Mouse (Mus musculus) ovary, postnatal 10 days (tissue): ENCODE measurements around the gene Yif1b.
"Not testable (repeated sequence)": the region's sequence is repeated elsewhere in the genome, so short reads cannot be mapped to it uniquely, and the experiment has no call there.

Experiments
- DNase-seq: peaks from one replicate; pipeline ENCODE4 v3.0.0; 2022; ENCODE audit warnings: low spot score

Yif1b gene

DNA sequence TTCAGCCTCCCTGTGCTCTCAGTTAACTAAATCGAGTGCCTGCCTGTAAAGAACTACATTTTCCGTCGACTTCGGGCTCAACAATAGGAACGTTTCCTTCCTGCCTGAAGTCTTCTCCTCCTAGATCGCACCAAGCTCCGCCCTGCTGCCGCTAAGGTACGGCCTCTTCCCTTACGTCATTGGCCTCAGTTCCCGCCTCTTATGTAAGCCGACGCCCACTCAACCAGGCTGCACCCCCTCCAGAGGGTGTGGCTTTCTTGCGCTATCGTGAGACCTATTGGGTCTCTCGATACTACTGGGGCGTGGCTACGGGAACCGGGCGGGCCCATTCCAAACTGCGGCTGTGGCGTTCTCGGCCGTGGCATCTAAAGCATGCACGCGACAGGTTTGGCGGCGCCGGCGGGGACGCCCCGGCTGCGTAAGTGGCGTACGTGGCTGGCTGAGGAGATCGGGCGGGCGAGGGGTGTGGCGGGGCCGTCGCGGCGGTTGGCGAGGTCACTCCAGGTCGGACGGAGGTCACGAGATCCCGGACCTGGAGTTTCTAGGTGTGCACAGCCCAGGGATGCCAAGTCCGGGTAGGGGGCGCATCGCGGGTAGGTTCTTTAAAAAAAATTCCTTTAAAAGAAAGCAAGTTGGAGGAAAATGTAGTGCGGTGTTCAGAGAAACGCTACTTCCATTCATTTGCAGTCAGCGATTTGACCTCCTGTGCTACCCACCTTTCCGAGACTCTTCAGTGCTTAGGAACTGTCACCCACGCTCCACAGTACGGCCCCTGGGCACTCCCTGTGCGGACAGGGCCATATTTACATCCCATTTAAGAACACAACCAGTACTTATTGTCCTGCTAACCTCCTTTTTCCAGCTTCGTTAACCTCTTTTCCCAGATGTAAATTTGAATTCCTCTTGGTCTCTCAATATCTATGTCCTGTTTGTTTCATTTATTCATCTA is at the start of gene Yif1b:
TSS of gene Yif1b (plus strand) at position 311 of the 949 bp plus-strand sequence.
- peak; percentile 79 for DNase-seq

DNA sequence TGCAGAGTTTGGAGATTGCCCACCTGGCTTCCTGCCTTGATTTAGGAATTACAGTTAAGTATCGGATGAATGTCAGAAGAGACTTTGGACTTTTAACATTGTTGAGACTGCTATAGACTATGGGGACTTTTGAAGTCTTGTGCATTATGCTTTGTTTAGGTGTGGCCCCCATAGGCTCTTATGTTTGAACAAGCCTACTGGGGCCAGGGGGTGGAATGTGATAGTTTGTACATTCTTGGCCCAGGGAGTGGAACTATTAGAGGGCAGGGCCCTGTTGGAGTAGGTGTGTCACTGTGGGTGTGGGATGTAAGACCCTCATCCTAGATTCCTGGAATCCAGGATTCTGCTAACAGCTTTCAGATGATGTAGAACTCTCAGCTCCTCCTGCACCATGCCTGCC is 43.9 kb upstream of the Yif1b start:
- not testable (repeated sequence) for DNase-seq

DNA sequence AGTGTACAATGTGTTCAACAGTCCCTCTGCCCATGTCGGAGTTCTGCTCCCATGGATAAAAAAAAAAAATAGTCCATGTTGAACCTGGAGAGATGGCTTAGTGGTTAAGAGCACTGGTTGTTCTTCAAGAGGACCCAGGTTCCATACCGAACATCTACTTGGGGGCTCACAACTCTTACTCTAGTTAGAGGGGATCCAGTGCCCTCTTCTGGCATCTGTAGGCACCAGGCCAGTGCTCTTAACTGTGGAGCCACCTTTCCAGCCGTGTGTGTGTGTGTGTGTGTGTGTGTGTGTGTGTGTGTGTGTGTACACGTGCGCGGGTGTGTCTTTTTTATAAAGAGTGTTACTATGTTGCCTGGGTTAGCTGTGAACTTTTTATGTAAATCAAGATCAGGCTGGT is 35.6 kb upstream of the Yif1b start:
- DNase-seq: no peak

DNA sequence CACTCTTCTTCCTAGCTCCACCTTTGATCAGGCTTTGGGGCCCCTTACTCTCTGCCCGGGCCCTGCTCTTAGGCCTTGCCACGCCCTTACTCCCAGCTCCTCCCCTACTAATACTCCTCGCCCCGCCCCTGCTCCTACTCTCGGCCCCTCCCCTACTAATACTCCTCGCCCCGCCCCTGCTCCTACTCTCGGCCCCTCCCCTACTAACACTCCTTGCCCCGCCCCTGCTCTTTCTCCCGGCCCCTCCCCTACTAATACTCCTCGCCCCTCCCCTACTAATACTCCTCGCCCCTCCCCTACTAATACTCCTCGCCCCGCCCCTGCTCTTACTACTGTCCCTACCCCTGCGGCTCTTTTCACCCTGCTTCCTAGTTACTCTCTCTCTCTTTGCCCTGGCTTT is 27.1 kb upstream of the Yif1b start:
- DNase-seq: not testable (repeated sequence)

DNA sequence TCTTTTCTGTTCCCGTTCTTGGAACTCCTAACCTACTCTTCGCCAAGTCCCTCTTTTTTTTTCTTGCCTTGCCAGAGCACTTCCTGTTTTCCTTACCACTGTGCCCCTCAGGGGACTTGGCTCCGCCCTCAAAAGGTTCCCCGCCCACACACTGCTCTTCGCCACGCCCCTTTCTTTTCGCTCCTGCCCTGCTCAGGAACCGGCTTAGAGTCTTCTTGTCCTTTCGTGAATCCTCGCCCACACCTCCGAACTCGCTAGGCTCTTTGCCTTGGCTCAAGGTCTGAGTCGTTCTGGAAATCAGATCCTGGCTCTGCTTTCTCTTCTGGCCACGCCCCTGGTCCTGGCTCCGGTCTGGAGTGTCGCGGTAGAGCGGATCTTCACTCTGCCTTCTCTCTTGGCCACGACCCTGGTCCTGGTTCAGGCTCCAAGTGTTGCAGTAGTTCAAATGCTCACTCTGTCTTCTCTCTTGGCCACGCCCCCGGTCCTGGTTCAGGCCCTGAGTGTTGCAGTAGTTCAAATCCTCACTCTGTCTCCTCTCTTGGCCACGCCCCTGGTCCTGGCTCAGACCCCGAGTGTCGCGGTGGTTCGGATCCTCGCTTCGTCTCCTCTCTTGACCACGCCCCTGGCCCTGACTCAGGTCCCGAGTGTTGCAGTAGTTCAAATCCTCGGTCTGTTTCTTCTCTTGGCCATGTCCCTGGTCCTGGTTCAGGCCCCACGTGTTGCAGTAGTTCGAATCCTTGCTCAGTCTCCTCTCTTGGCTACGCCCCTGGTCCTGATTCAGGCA is 26.5 kb upstream of the Yif1b start:
- DNase-seq: peak; percentile 68

DNA sequence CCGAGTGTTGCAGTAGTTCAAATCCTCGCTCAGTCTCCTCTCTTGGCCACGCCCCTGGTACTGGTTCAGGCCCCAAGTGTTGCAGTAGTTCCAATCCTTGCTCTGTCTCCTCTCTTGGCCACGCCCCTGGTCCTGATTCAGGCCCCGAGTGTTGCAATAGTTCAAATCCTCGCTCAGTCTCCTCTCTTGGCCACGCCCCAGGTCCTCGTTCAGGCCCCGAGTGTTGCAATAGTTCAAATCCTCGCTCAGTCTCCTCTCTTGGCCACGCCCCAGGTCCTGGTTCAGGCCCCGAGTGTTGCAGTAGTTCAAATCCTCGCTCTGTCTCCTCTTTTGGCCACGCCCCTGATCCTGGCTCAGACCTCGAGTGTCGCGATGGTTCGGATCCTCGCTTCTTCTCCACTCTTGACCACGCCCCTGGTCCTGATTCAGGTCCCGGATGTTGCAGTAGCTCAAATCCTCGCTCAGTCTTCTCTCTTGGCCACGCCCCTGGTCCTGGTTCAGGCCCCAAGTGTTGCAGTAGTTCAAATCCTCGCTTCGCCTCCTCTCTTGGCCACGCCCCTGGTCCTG is 25.8 kb upstream of the Yif1b start:
- no peak for DNase-seq

DNA sequence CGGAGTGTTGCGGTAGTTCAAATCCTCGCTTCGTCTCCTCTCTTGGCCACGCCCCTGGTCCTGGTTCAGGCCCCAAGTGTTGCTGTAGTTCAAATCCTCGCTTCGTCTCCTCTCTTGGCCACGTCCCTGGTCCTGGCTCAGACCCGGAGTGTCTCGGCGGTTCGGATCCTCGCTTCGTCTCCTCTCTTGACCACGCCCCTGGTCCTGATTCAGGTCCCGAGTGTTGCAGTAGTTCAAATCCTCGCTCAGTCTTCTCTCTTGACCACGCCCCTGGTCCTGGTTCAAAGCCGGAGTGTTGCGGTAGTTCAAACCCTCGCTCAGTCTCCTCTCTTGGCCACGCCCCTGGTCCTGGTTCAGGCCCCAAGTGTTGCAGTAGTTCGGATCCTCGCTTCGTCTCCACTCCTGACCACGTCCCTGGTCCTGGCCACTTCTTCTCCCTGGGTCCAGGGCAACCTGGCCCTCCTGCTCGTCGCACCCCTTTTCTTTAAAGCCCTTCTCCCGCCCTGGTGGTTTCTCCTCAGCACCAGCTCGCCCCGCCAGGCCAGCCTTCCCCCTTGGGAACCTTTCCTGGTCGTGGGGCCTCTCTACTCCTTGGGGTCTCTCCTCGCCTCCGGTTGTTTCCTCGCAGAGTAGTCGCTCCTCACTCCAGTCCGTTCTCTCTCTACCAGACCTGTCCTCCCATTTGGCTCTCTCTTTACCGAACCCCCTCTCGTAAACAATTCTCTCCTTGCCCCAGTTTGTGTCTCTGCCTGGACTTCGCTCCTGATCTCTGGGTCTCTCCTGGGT is 25.2 kb upstream of the Yif1b start:
- not testable (repeated sequence) for DNase-seq

DNA sequence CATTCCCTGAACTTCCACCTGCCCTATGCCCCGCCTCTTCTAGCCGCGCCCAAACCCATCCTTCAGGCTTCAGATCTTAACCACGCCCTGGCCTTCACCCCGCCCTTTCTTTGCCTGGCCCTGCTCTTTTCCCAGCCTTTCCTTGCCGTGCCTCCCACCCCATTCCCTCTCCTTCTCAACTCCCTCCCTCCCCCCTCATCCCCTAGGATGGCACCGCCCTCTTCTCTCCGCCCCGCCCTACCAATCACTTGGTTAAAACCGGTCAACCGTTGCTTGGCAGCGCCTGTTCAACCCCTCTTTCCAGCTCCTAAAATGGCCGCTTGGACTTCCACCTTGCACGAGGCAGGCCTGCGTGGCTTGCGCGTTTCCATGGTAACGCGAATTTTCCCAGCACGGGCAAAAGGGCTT is 24.4 kb upstream of the Yif1b start, which contains the start of gene Catsperg1:
TSS of gene Catsperg1 (minus strand) at position 361 of the 408 bp plus-strand sequence.
- DNase-seq: no peak

DNA sequence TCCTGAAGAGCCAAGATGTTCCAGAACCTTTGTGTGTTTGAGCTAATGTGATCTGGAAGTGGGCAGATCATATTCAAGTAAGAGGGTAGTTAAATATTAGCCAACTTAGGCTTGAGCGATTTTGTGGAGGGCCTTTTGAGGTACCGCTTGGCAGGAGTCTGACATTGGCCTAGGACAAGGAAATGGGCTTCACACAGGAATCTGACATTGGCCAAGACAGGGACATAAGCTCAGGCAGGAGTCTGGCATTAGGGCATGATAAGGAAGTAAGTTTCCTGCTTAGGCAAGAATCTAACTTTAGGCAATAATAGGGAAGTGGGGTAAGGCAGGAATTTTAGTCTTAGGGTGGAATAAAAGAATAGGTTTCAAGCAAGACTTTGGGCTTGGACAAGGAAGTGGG is 23.9 kb upstream of the Yif1b start:
- no peak for DNase-seq

DNA sequence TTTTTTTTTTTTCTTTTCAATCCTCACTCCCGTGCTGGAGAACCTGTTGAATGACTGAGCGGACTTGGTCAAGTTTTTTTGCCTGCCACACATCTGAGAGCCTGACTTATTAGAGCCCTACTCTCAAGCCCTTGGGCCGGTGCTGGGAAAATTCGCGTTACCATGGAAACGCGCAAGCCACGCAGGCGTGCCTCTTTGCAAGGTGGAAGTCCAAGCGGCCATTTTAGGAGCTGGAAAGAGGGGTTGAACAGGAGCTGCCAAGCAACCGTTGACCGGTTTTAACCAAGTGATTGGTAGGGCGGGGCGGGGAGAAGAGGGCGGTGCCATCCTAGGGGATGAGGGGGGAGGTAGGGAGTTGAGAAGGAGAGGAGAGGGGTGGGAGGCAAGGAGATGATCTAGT is 23.3 kb upstream of the Yif1b start:
- no peak for DNase-seq

DNA sequence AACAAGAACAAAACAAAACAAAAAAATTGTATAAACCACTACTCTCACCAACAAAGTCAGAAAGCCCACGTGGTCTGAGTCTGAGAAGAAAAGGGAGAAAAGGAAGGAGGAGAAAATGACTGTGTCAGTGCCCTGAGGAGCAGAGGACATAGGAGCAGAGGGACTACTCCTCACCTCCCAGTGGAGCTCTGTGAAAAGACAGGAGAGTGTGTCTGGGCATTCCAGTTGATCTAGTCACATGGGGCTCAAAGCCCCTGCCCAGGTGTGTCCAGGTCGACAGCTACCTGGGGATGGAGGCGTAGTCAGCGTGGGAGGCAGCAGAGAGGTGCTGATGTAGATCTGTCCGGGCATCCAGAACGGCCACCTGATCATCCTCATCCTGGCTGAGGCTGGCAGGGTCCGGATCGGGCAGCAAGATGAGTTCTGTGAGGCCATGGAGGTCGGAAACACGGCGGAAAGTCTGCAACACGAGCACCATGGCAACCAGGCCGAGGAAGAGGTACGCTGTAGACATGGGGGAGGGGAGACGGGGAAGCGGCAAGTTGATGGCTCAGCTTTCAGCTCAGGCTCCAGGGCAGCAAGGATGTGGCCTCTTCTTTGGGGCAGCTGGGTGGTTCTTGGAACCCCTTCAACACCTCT is 13.3 kb upstream of the Yif1b start:
- no peak for DNase-seq

DNA sequence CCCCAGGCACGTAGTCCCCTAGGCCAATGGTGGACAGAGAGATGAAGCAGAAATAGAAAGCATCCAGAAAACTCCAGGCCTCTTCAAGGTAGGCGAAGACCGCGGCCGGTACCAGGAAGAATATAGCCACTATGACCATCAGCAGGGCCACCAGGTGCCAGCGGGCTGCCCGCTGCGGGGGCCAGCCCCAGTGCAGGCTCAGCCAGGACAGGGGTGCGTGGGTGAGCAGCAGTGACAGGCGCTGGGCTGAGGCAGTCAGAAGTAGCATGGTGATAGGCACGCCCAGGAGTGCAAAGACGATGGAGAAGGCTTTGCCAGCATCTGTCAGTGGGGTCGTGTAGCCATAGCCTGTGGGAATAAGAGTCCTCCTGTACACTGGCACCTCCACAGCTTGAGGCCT is 12.6 kb upstream of the Yif1b start:
- no peak for DNase-seq

DNA sequence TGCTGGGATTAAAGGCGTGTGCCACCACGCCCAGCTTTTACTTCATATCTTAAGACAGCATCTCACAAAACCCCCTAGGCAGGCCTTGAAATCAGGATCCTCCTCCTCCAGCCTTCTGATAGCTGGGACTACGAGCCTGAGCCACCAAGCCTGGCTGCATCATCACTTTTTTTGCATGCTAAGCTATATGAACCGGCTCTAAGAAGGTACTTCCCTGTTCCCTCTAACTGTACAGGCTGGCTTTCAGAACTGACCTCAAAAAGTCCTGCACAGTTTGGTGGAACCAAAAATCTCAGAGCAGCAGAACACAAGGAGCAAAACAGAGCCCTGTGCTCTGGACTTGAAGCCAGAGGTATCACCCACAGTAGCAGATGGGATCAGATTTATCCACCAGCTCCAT is 9.9 kb upstream of the Yif1b start:
- DNase-seq: no peak

DNA sequence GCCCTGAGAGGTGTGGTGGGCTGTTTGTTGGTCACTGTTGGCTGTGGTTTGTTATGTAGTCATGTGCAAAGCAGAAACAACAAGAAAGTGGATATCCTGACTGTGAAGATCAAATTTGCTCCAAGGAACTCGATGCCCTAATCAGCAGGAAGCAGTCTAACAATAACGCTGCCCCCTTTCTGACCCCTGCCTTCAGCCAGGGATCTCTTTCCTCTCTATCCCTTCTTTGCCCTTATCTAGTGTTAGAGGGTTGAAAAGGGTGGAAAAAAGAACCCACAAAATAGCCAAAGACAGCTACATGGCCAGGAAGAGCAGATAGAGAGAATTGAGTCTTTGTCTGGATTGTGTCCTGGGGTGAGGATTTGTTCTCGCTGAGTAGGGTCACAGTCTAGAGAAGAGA is 7.6 kb upstream of the Yif1b start:
- DNase-seq: no peak

DNA sequence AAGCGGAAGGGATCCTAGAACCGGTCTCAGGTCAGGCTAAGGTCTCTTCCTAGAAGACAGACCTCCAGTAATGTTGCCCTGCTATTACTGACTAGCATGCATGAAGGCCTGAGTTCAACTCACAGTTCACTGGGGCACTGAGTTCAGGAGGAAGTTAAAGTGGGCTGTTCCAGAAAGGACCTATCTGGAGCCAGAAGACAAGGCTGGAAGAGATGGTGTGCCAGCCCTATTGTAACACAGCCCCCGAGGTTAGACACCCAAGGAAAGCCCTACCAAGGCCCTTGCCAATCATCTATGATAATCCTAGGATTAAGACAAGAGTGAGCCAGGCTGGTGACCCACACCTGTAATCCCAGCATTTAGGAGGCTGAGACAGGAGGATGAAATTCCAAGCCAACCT is 6.6 kb upstream of the Yif1b start:
- no peak for DNase-seq

DNA sequence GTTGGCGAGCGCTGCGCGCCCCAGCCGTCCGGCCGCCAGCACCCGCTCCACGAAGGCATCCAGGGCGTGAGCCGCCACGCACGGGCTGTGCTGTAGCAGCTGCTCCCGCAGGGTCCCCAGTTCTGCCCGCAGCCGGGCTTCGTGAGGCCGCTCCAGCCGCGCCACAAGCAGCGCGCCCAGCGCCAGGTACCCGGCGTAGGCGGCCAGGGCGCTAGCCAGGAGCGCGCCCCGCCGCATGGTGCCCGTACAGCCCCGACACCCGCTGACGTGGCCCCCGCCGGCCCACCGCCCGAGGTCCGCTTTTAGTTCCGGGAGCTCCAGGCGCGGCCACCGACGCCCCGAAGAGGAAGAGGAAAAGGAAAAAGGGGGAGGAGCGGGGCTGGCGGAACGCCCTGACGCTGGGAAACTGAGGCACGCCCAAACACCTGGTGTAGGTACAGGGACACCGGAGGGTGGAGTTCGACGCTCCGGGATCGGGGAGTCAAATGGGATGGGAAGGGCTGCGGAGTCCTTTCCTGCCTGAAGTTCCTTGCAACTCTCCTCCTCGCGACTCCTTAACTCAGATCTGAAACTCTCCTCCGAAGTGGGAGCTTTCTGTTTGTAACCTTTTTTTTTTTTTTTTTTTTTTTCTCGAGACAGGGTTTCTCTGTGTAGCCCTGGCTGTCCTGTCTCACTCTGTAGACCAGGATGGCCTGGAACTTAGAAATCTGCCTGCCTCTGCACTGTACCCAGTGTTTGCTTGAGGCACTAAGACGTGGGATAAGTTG is 5.7 kb upstream of the Yif1b start, which contains the start of gene Kcnk6:
TSS of gene Kcnk6 (minus strand) at position 269 of the 767 bp plus-strand sequence.
- no peak for DNase-seq

DNA sequence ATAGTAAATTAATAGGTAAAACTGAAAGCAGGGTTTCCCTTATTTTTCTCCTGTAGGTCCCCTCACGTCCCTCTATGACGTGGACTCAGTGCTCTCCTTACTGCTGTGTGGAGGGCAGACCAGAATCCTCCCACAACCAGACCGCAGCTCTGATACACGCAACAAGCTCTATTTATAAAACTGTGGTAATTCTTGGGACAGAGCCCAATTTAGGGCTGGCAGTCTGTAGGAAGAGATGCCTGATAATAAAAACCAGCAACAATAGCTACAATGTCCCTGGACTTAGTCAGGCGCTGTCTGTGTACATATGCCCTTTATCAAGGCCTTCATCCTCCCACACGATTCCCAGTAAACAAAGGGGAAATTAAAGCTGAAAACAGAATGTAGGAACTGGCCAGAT is 4.4 kb upstream of the Yif1b start:
- DNase-seq: no peak

DNA sequence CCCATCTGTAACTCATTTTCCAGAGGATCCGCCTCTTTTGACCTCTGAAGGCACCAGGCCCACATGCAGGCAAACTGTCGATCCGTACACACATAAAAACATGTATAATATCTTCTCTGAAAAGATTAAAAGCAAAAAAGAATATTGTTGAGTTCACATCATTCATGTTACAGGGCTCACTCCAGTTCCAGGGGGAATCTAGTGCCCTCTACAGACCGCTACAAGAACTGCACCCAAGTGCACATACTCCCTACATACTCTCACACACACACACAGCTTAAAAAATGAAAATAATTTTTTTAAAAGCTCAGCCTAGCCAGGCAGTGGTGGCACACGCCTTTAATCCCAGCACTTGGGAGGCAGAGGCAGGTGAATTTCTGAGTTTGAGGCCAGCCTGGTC is 3.5 kb upstream of the Yif1b start:
- no peak for DNase-seq

DNA sequence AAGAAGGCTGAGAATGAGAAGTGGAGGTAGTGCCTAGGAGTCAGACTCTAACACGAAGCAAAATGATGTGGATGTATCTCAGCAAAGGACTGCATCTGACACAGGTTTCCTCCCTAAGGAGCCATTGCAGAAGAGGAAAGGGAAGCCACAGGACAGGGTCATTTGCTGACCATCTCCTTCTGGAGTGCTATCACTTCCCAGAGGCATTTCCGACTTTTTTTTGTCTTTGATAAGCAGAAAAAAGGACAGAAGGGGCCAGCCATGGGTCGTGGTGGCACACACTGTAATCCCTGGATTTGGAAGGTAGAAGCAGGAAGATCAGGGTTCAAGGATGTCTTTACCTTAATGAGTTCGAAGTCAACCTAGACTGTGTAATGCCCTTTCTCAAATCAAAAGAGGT is 1.5 kb upstream of the Yif1b start:
- no peak for DNase-seq

DNA sequence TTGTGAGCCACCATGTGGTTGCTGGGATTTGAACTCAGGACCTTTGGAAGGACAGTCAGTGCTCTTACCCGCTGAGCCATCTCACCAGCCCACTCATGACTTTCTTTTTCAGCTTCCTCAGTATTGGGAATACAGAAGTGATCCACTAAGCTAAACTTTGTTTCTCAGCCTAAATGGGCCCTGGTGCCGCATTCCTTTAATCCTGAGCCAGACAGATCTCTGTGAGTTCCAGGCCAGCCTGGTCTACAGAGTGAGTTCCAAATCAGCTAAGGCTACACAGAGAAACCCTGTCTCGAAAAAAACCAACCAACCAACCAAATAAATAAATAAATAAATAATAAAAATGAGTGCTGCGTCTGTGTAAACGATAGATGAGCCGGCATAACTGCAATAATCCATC is 533 bp upstream of the Yif1b start:
- not testable (repeated sequence) for DNase-seq
